Mouse (Mus musculus) spleen, adult 2 months (tissue): Measurements from ENCODE around the gene Tspan33.

Experiments
- CTCF ChIP-seq: fragments of 200-500 bp; IDR thresholded peaks from 2 replicates; pipeline ENCODE4 v1.5.1; 2011; ENCODE audit warnings: mild to moderate bottlenecking, inconsistent platforms; ENCODE audit not compliant: insufficient read depth, insufficient read length, insufficient replicate concordance; ENCODE audit errors: extremely low read depth
- POLR2A ChIP-seq: fragments of 200-500 bp; IDR thresholded peaks from 2 replicates; pipeline ENCODE4 v1.6.1; 2011; ENCODE audit warnings: low read depth, low read length, inconsistent platforms

DNA sequence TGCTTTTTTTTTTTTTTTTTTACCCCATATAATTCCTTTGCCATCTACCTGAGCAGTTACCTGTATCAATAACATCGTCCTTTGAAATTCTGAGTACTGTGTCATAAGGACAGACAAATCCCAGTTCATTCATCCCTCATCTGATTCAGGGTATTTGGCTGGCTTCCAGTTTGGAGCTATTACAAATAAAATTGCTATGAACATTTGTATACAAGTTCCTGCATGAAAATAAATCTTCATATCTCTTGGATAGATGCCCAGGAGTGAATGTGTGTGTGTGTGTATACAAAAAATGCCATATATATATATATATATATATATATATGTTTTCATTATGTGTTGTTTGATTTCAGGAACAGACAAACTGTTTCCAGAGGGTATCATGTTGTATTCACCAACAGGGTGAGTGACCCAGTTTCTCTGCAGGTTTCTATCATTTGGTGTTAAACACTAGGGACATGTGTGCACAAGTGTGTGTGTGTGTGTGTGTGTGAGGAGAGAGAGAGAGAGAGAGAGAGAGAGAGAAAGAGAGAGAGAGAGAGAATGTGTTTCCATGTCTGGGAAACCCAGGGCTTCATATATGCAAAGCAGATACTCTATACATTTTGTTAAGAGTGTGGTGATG, 32.7 kb downstream of the Tspan33 start:
- no peak for TF ChIP-seq POLR2A
- no peak for TF ChIP-seq CTCF
